Mouse (Mus musculus) thymus, postnatal 10 days (tissue): ENCODE measurements around the gene Armh3.

Experiments
- DNase-seq, 2 experiments: peaks; one replicate each; pipeline ENCODE4 v3.0.0; 2021; ENCODE audit warnings: low spot score in 2 of 2

Gene Armh3

DNA sequence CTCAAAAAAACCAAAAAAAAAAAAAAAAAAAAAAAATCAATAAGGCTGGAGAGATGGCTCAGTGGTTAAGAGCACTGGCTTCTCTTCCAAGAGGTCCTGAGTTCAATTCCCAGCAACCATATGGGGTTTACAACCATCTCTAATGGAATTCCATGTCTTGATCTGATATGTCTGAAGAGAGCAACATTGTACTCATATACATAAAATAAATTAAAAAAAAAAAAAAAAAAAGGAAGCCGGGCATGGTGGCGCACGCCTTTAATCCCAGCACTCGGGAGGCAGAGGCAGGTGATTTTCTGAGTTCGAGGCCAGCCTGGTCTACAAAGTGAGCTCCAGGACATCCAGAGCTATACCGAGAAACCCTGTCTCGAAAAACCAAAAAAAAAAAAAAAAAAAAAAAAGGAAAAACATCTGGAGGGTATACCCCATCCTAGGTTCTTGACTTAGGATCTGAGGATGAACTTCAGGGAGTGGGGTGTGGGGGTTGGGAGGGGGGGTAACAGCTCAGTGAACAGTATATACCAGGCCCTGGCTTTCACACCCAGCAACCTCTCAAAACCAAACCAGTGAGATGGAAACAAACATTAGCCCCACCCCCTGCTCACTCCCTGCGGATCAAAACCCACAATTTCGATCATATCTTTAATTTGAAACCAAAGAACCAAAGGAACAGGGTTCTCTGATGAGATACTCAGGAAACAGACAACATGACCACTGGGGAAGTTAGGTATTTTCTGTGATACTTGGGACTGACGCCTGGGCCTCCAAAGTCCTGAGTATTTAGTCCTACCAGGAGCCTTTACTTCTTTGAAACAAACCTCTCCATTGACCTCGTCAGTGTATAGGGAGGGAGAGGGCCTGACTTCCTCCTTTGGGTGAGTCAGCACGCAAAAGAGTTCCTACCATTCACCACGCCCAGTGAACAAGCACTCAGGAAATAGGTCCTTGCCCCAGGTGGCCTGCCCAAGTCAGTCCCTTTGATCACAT is 208.1 kb downstream of the Armh3 start:
- DNase-seq = no peak

- DNase-seq = no peak
Observed at GRCm38 (mm10) chr19:45789365-45789764, 208.9 kb downstream of the Armh3 start.

GRCm38 (mm10) chr19:45788337-45788736 is 210.0 kb downstream of the Armh3 start:
- DNase-seq = no peak

GRCm38 (mm10) chr19:45787450-45787849 is 210.8 kb downstream of the Armh3 start:
- no peak for DNase-seq

- no peak for DNase-seq
Observed at GRCm38 (mm10) chr19:45785470-45785869, 212.8 kb downstream of the Armh3 start.

- DNase-seq = peak in 1 of 2 experiments; percentile 11
Observed at GRCm38 (mm10) chr19:45783933-45784576, 214.2 kb downstream of the Armh3 start.

DNA sequence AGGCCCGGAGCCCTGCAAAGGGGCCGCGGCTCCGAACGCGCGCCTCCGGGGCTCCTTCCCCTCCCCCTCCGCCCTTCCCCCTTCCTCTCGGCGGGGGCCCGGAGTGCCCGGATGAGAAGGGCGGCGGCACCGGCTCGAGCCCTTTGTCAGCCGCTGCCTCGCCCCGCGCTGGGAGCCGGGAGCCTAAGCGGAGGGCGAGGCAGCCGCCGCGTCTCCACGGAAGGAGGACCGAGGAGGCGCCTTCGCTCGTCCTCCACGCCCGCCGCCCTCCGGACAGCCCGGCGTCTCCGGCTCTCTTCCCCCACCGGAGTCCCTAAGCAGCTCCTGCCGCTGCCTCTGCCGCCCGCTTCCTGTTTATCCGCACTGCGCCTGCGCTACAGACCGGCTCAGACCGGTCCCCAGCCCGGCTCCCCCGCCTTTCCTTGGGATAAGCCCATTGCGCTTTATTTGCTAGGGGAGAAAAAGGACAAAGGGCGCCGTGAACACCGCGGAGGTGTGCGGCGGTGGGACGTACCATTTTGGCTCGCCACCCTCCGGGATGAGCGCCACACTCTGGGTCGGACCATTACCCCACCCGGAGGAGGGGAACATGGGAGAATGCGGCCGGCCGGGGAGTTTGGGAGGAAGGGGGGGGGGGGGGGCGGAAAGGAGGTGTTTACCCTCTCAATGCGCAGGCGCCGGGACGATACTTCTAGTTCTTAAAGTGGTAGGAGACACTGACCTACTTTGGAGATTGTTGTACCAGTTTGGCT is 214.9 kb downstream of the Armh3 start, which contains the start of gene Mgea5:
TSS of gene Mgea5 (minus strand) at position 657 of the 752 bp plus-strand sequence.
- DNase-seq = peak; percentile 97 to 99

GRCm38 (mm10) chr19:45782315-45783001 is 215.8 kb downstream of the Armh3 start:
- DNase-seq = peak; percentile 56 to 63

DNA sequence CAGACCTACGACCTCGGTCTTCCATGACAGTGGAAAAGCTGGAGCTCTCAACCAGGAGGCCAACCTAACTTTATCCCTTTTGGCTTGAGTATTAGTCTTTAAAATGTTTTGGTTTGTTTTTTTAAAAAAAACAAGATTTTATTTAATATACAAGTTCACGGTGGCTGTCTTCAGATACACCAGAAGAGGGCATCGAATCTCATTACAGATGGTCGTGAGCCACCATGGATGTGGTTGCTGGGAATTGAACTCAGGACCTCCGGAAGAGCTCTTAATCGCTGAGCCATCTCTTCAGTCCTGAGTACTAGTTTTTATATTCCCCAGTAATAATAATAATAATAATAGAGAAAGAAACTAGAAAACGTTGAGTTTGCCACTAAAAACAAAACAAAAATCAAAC is 216.6 kb downstream of the Armh3 start:
- DNase-seq = no peak

- no peak for DNase-seq
Observed at GRCm38 (mm10) chr19:45780350-45780915, 217.9 kb downstream of the Armh3 start.

DNA sequence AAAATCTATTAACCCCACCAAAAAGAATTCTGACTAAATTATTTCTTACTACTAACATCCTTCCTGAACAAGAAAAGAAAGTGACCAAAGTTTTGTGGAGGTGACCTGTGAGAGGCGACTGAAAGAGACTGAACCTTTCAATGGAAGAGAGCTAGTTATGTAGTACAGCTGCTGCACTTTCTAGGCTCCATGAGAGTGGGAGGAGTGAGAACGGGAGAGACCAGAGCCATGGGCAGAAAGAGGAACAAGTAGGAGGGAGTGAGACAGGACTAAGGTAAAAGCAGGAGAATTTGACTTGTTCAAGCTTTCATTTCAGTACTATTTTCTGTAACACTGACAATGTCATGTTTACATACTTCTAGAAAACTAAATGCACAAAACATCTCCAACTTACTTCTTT is 222.8 kb downstream of the Armh3 start:
- DNase-seq = no peak

GRCm38 (mm10) chr19:45771501-45771900 is 226.8 kb downstream of the Armh3 start:
- no peak for DNase-seq
